Mouse (Mus musculus) liver, embryonic 12.5 days (tissue): ENCODE data around the gene Bsg. TPM values are rescaled to one million over a fixed set of nuclear protein-coding genes. Genes with fewer than 3 reads are reported as not detected.

Source experiments
- ATAC-seq: fragments of 200-750 bp; cut with Nextera tagmentation; 2 replicates; pipeline ENCODE4 v1.8.0; 2017; ENCODE audit warnings: moderate number of reproducible peaks, mild to moderate bottlenecking, moderate library complexity
- H3K27ac ChIP-seq: fragments of 300-500 bp; sonication (generic); 2 replicates; pipeline ENCODE4 v1.5.1; 2016; ENCODE audit warnings: mild to moderate bottlenecking
- H3K27me3 ChIP-seq: fragments of 300-500 bp; sonication (generic); replicated peaks from 2 replicates; pipeline ENCODE4 v1.6.1; 2016; ENCODE audit warnings: mild to moderate bottlenecking, moderate library complexity
- H3K36me3 ChIP-seq: fragments of 300-500 bp; sonication (generic); 2 replicates; pipeline ENCODE4 v1.6.1; 2016; ENCODE audit warnings: mild to moderate bottlenecking, moderate library complexity
- H3K4me1 ChIP-seq: fragments of 300-500 bp; sonication (generic); 2 replicates; pipeline ENCODE4 v1.6.1; 2016
- H3K4me2 ChIP-seq: fragments of 300-500 bp; sonication (generic); 2 replicates; pipeline ENCODE4 v1.6.1; 2016; ENCODE audit warnings: mild to moderate bottlenecking, moderate library complexity
- H3K4me3 ChIP-seq: fragments of 300-500 bp; sonication (generic); 2 replicates; pipeline ENCODE4 v1.5.1; 2016; ENCODE audit warnings: mild to moderate bottlenecking, moderate library complexity
- H3K9ac ChIP-seq: fragments of 300-500 bp; sonication (generic); 2 replicates; pipeline ENCODE4 v1.6.1; 2016; ENCODE audit warnings: mild to moderate bottlenecking, moderate library complexity
- H3K9me3 ChIP-seq: fragments of 300-500 bp; sonication (generic); replicated peaks from 2 replicates; pipeline ENCODE4 v1.6.1; 2016; ENCODE audit warnings: mild to moderate bottlenecking, moderate library complexity
- WGBS: fragments of 180-500 bp; shearing (Covaris S2); methylation state at CpG from one replicate; pipeline ENCODE4 v1.1.7; 2016; ENCODE audit not compliant: insufficient replicate concordance; 5-methylcytosine and 5-hydroxymethylcytosine counted together
- polyA plus RNA-seq: library from polyadenylated mRNA; unstranded; fragments of >200 nt; fragmentation: Nextera tagmentation; extraction: Ambion mirVana; gene quantifications from 2 replicates; pipeline ENCODE4 v1.2.1, GENCODE M21; 2016

The Bsg gene
- polyA plus RNA-seq, 1 experiment from 2014 or later = 1,045 TPM

- 80% methylated on average over 11 of the region's 11 CpGs for WGBS
Observed at GRCm38 (mm10) chr10:79760603-79761143, 56.4 kb downstream of the Bsg start.

More at GRCm38 (mm10) chr10:79760603-79761143, 56.4 kb downstream of the Bsg start:
- peaks cover 86% of the 10 kb centered on the region for H3K36me3 ChIP-seq
- H3K27ac ChIP-seq = no peak overlapping the region
- no peaks in the 10 kb centered on the region for H3K9me3 ChIP-seq
- H3K4me2 ChIP-seq = no peak overlapping the region
- H3K9ac ChIP-seq = no peak overlapping the region
- no peak overlapping the region for H3K4me3 ChIP-seq
- H3K27me3 ChIP-seq = peaks cover 6% of the 10 kb centered on the region; the same call in 1 of the 2 replicates
- peaks cover 29% of the 10 kb centered on the region for H3K4me1 ChIP-seq
- ATAC-seq = no peak

Other genes starting within 250 kb of the Bsg start
- gene Vmn2r83, start 235.8 kb upstream of the Bsg start, polyA plus RNA-seq = not detected in 2 replicates
- 18.0 and 19.9 TPM in 2 replicates for gene Plpp2, start 170.7 kb upstream of the Bsg start, polyA plus RNA-seq
- gene Mier2, start 149.3 kb upstream of the Bsg start, polyA plus RNA-seq = 20.1 and 20.5 TPM in 2 replicates
- gene Theg, start 117.2 kb upstream of the Bsg start, polyA plus RNA-seq = not detected in 2 replicates
- gene C2cd4c, start 90.5 kb upstream of the Bsg start, polyA plus RNA-seq = not detected in 2 replicates
- 1.2 TPM in 2 replicates for gene Shc2, start 66.6 kb upstream of the Bsg start, polyA plus RNA-seq
- gene Odf3l2, start 58.8 kb upstream of the Bsg start, polyA plus RNA-seq = not detected in 2 replicates
- gene Madcam1, start 39.9 kb upstream of the Bsg start, polyA plus RNA-seq = 0.32 and 0.54 TPM in 2 replicates
- 30.4 and 34.2 TPM in 2 replicates for gene Tpgs1, start 35.1 kb upstream of the Bsg start, polyA plus RNA-seq
- 188 and 196 TPM in 2 replicates for gene Cdc34, start 22.3 kb upstream of the Bsg start, polyA plus RNA-seq
- 0.26 and 0.41 TPM in 2 replicates for gene Gzmm, start 15.5 kb upstream of the Bsg start, polyA plus RNA-seq
- gene Hcn2, start 12.1 kb downstream of the Bsg start, polyA plus RNA-seq = 0.11 TPM in 1 of 2 replicates, not detected in the other
- gene Polrmt, start 42.1 kb downstream of the Bsg start, polyA plus RNA-seq = 28.3 and 30.1 TPM in 2 replicates
- gene Fgf22, start 50.6 kb downstream of the Bsg start, polyA plus RNA-seq = 0.11 and 0.13 TPM in 2 replicates
- 79.6 and 80.4 TPM in 2 replicates for gene Rnf126, start 62.5 kb downstream of the Bsg start, polyA plus RNA-seq
- 0.80 and 0.98 TPM in 2 replicates for gene Fstl3, start 72.8 kb downstream of the Bsg start, polyA plus RNA-seq
- 1.4 and 2.2 TPM in 2 replicates for gene Prss57, start 86.5 kb downstream of the Bsg start, polyA plus RNA-seq
- gene Palm, start 89.1 kb downstream of the Bsg start, polyA plus RNA-seq = 12.4 and 13.2 TPM in 2 replicates
- gene Misp, start 116.5 kb downstream of the Bsg start, polyA plus RNA-seq = 0.49 and 0.54 TPM in 2 replicates
- 207 and 211 TPM in 2 replicates for gene Ptbp1, start 149.9 kb downstream of the Bsg start, polyA plus RNA-seq
- gene Prtn3, start 170.0 kb downstream of the Bsg start, polyA plus RNA-seq = 38.4 and 38.6 TPM in 2 replicates
- gene Plppr3, start 170.1 kb downstream of the Bsg start, polyA plus RNA-seq = 8.2 and 10.0 TPM in 2 replicates
- gene Elane, start 181.8 kb downstream of the Bsg start, polyA plus RNA-seq = 12.1 and 15.4 TPM in 2 replicates
- gene Cfd, start 186.4 kb downstream of the Bsg start, polyA plus RNA-seq = not detected in 2 replicates
- 26.6 and 27.4 TPM in 2 replicates for gene Med16, start 204.4 kb downstream of the Bsg start, polyA plus RNA-seq
- 0.98 and 11.0 TPM in 2 replicates for gene Gm26602, start 206.4 kb downstream of the Bsg start, polyA plus RNA-seq
- 0.35 and 0.43 TPM in 2 replicates for gene Kiss1r, start 212.5 kb downstream of the Bsg start, polyA plus RNA-seq
- 67.5 and 74.1 TPM in 2 replicates for gene R3hdm4, start 216.7 kb downstream of the Bsg start, polyA plus RNA-seq
- gene Arid3a, start 222.6 kb downstream of the Bsg start, polyA plus RNA-seq = 5.6 and 6.4 TPM in 2 replicates